Mouse (Mus musculus) C2C12 (cell line): ENCODE measurements around the gene Cyb5b. TPM values are rescaled to one million over a fixed set of nuclear protein-coding genes. Genes with fewer than 3 reads are reported as not detected.

Source experiments
- H3K27me3 ChIP-seq: one replicate; pipeline ENCODE4 v1.6.1; 2011; ENCODE audit not compliant: control insufficient read depth, insufficient read depth, insufficient read length
- H3K36me3 ChIP-seq: one replicate; pipeline ENCODE4 v1.6.1; 2011; ENCODE audit not compliant: control insufficient read depth, insufficient read depth
- H3K4me3 ChIP-seq: one replicate; pipeline ENCODE4 v1.5.1; 2011; ENCODE audit warnings: mild to moderate bottlenecking, control low read depth; ENCODE audit not compliant: poor library complexity, insufficient read depth, severe bottlenecking
- H3K79me2 ChIP-seq: one replicate; pipeline ENCODE4 v1.6.1; 2011; ENCODE audit not compliant: control insufficient read depth, insufficient read depth
- H3K79me3 ChIP-seq: one replicate; pipeline ENCODE4 v1.6.1; 2011; ENCODE audit warnings: low read depth, control low read depth
- H3ac ChIP-seq: one replicate; pipeline ENCODE3; 2011; ENCODE audit warnings: low read depth; ENCODE audit not compliant: control insufficient read depth, insufficient read length
- CEBPB ChIP-seq: IDR thresholded peaks from one replicate; pipeline ENCODE4 v1.6.1; 2011; ENCODE audit warnings: low read depth, mild to moderate bottlenecking, control low read depth, moderate library complexity
- CTCF ChIP-seq: IDR thresholded peaks from one replicate; pipeline ENCODE4 v1.5.1; 2011; ENCODE audit not compliant: control insufficient read depth, insufficient read depth, insufficient read length
- FOSL1 ChIP-seq: IDR thresholded peaks from one replicate; pipeline ENCODE4 v1.8.0; 2011; ENCODE audit warnings: mild to moderate bottlenecking, low read length; ENCODE audit not compliant: poor library complexity, insufficient read depth, severe bottlenecking
- MAX ChIP-seq: IDR thresholded peaks from one replicate; pipeline ENCODE4 v1.6.1; 2011; ENCODE audit warnings: mild to moderate bottlenecking, control low read depth
- MYOD1 ChIP-seq: IDR thresholded peaks from one replicate; pipeline ENCODE4 v1.6.1; 2011; ENCODE audit warnings: low read depth; ENCODE audit not compliant: control insufficient read depth, insufficient read length
- MYOG ChIP-seq: IDR thresholded peaks from one replicate; pipeline ENCODE4 v1.6.1; 2011; ENCODE audit not compliant: control insufficient read depth, insufficient read length; ENCODE audit errors: extremely low read depth
- USF1 ChIP-seq: IDR thresholded peaks from one replicate; pipeline ENCODE4 v1.6.1; 2011; ENCODE audit warnings: low read depth, mild to moderate bottlenecking, control low read depth, moderate library complexity
- polyA plus RNA-seq: library from polyadenylated mRNA; unstranded; fragments of >200 nt; fragmentation: generic; extraction: Trizol; gene quantifications from one replicate; pipeline ENCODE4 v1.2.1, GENCODE M21; 2012; ENCODE audit warnings: missing spikeins

Cyb5b gene
- polyA plus RNA-seq, 1 experiment, result 68.5 TPM

- Histone ChIP-seq H3K4me3 (no peak overlapping the region), H3K36me3 (peaks cover 5% of the 10 kb centered on the region), H3K79me2 (no peaks in the 10 kb centered on the region), H3K79me3 (peaks cover 1% of the 10 kb centered on the region), H3ac (no peak overlapping the region), H3K27me3 (no peaks in the 10 kb centered on the region)
- TF ChIP-seq MYOD1, result no peak
- TF ChIP-seq MYOG, result no peak
- TF ChIP-seq FOSL1, result no peak
- no peak for TF ChIP-seq CEBPB
- TF ChIP-seq USF1, result no peak
- TF ChIP-seq CTCF, result no peak
- TF ChIP-seq MAX, result no peak
Observed at GRCm38 (mm10) chr8:107192631-107193030, 42.2 kb downstream of the Cyb5b start.

GRCm38 (mm10) chr8:107193331-107193730 is 42.9 kb downstream of the Cyb5b start:
- no peaks in the 10 kb centered on the region for H3K79me2 ChIP-seq
- no peak for TF ChIP-seq MYOD1
- TF ChIP-seq MYOG, result no peak
- no peak for TF ChIP-seq USF1
- no peak for TF ChIP-seq CTCF
- no peak for TF ChIP-seq FOSL1
- no peak for TF ChIP-seq MAX
- no peak for TF ChIP-seq CEBPB
- no peaks in the 10 kb centered on the region for H3K36me3 ChIP-seq
- peaks cover 1% of the 10 kb centered on the region for H3K79me3 ChIP-seq
- H3K4me3 ChIP-seq, result no peak overlapping the region
- no peak overlapping the region for H3ac ChIP-seq
- no peaks in the 10 kb centered on the region for H3K27me3 ChIP-seq

GRCm38 (mm10) chr8:107194786-107195451 is 44.5 kb downstream of the Cyb5b start:
- peaks cover 1% of the 10 kb centered on the region for H3K79me3 ChIP-seq
- TF ChIP-seq MAX (no peak), CEBPB (peak; percentile 15)
- H3ac ChIP-seq, result no peak overlapping the region
- no peaks in the 10 kb centered on the region for H3K79me2 ChIP-seq
- H3K4me3 ChIP-seq, result no peak overlapping the region
- no peaks in the 10 kb centered on the region for H3K27me3 ChIP-seq
- no peaks in the 10 kb centered on the region for H3K36me3 ChIP-seq

GRCm38 (mm10) chr8:107197901-107198826 is 47.7 kb downstream of the Cyb5b start:
- Histone ChIP-seq H3K36me3 (no peaks in the 10 kb centered on the region), H3K79me3 (peaks cover 1% of the 10 kb centered on the region), H3K27me3 (no peaks in the 10 kb centered on the region), H3K79me2 (no peaks in the 10 kb centered on the region), H3ac (peak overlapping the region; percentile 21), H3K4me3 (no peak overlapping the region)
- TF ChIP-seq CEBPB (peak; percentile 22), FOSL1 (peak; percentile 5), MYOD1 (no peak), MYOG (no peak), CTCF (no peak), MAX (peak; percentile 82), USF1 (peak; percentile 94)

GRCm38 (mm10) chr8:107205164-107205563 is 54.7 kb downstream of the Cyb5b start:
- no peaks in the 10 kb centered on the region for H3K27me3 ChIP-seq
- no peak overlapping the region for H3K4me3 ChIP-seq
- no peaks in the 10 kb centered on the region for H3K79me2 ChIP-seq
- H3K79me3 ChIP-seq, result no peaks in the 10 kb centered on the region
- no peaks in the 10 kb centered on the region for H3K36me3 ChIP-seq
- H3ac ChIP-seq, result no peak overlapping the region
- TF ChIP-seq USF1, result no peak
